Mouse (Mus musculus): Measurements from ENCODE around the gene Rarg.
A peak's percentile ranks its signal among the peaks of the same experiment; 100 is the strongest.

Rarg gene

DNA sequence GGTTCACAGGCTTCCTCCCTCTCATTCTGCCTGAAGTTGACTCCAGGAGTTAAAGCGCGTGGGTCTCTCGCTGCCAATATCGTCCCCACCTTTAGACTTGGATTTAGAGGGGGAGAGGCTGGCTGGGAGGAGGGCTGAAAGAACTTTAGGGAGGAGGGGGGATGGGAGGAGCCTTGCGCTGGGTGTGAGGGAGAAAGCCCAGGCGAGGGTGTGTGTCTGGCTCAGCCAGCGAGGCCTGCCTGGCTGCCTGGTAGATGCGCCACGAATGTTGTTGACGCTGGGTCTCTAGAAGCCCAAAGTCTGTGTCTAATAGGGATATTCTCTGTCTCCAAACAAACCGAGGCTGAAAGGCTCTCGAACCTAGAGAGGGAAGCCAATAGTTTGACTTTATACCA, 756 bp upstream of the Rarg start:
- DNase-seq (ENCODE audit: low read depth, low spot score), result no peak

DNA sequence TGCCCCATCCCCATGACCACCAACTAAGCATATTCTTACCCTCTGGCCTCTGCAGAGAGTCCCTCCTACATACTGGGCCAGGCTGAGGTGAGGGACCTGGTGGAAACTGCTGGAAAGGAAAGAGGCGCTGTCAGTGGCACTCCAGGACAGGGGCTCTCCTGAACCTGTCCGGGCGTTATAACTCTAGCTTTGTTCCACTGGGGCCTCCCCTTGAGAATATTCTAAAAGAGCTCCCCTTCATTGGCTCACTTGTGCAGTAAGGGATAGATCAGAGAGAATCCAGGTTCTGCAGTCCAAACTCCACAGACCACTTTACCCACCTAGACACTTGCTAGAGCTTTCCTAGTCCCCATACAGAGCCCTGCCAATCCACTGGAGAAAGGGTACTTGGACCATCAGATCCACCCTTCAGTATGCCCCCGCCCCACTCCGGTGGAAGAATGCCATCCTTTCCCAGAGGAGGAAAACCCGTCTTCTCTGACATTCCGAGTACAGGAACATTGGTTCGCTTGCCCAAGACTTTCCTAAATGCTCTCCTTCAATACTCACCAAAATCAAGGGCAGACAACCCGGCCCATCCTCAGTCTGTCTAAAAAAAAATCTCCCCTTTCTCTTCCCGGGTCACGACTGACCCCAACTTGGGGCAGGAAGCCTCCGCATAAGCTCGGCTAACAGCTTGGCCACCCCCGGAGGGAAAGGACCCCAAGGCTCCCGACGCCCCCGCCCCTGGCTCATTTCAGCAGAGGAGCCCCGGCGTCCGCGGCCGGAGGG, 701 bp downstream of the Rarg start:
- no peak for DNase-seq (ENCODE audit: low read depth, low spot score)

DNA sequence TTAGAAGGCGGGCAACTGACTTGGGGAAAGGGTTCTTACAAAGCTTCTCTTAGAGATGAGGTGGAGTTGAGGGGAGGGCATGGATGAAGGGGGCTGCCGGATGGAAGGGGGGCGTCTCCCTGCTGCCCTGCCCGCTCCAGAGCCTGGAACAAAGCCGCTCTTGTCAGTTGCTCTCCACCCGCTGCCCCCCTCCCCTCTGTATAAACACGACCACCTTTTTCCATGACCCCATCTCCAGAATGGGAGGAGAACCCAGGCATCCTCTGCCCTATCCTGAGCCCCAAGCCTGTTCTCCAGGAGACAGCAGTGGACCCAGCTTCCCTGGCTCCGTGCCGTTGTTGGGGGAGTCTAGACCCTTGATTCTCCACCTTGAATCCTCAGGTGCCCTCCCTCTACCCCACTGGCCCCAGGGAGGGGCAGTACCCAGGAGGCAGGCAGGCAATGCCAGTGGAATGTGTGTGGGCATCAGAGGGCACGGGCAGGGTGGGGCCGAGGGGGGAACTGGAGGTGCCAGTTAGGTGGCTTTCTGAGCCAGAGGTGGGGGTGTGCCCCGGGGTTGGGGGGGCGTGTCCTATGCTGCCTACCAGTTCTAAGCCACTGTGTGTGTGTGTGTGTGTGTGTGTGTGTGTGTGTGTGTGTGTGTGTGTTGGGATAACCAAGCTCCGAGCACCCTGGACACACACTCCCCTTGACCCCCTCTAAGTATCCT, 1.6 kb downstream of the Rarg start:
- no peak for DNase-seq (ENCODE audit: low read depth, low spot score)

DNA sequence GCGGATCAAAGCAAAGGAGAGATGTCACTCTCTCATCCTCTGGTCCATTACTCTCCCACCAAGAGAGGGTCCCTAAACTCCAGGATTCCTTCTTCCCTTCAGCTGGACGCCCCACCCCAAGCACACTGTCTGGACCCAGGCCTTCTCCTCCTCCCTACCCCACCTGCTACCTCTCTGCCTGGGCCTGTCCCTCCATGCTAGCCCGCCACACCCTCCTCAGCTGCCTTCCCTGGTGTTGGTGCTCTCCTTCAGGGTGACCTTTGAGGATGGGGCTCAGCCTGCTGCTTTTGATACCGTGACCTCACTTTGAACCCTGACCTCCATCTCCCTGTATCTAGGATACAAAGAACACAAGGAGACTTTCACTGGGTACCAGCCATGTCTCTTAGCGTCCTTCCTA, 6.8 kb downstream of the Rarg start:
- no peak for DNase-seq (ENCODE audit: low read depth, low spot score)

DNA sequence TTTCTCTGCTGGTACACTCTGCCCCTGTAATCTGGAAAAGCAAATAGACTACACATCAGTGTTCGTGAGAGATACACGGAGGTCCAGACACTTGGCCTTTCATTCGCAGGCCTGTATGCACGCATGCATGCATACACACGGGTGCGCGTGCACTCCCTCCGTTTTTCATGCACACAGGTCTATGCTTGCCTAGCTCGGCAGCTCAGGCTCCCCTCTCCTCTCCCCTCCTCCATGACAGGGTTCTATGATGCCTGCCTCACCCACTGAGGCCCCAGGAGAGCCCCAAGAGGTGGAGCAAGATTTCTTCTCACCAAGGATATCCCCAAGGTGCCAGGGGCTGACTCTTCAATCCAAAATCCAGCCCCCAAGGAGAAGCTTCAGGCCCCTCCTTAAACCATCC, 7.3 kb downstream of the Rarg start:
- no peak for DNase-seq (ENCODE audit: low read depth, low spot score)

DNA sequence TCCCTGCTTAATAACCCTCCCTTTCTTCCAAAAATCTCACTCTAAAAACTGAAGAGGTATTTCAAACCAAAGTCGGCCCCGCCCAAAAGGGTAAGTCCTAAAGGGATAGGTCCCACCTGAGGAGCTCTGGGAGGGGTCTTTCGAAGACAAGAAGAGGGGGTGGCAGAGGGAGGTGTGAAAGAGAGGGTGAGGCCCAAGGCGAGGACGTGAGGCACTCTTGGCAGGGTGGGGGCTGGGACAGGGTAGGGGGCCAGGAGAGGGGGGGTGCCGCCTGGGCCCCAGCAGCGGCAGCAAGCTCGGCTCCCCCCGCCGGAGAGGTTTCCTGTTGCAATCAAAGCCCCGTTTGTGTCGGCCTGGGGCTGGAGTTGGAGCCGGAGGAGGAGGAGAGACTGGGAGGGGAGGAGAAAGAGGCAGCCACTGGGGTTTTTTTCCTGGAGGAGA, 8.0 kb downstream of the Rarg start:
- no peak for DNase-seq (ENCODE audit: low read depth, low spot score)

DNA sequence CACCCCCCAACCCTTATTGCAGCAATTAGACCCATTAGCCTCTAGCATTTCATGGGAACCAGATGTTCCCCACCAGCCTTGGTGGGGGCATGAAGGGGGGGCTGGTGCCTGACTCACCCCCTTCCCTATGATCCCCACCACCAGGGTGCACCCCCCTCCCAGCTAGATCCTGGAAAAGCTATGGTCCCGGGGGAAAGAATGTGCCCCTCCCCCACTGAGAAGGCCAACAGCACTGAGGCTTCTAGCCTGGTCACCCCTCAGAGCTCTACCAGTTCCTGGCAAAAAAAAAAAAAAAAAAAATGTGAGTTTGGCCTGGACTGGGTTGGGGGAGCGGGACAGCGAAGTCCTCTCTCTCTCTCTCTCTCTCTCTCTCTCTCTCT, 8.5 kb downstream of the Rarg start:
- DNase-seq (ENCODE audit: low read depth, low spot score), result no peak

DNA sequence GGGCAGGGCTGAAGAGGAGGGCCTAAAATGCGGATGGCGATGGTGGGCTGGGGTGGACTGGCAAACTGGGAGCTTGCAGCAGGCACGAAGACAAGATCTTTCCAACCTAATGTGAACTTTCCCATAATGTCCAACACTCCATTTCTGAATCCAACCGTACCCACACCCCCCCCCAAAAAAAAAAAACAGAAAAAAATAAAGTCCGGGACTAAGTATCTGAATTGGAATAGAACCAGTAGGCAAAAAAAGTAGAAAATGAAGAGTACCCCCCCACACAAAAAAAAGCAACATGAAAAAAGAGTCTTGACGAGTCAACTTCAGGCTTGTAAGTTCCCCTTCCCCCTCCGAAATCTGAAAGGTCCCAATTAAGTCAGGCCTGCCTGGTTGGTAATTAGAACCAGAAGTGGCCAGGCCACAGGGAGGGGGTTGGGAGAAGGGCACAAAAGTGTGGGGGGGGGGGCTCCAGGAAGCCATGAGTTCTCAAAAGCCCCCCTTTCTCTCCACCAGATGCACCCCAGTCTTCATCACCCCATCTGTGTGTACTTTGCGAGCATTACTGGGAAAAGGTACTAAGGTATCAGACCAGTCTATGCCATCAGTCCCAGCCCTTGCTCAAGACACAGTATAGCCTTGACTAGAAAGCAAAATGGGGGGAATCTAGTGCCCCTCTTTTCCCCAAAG, 9.0 kb downstream of the Rarg start:
- DNase-seq (ENCODE audit: low read depth, low spot score), result no peak

DNA sequence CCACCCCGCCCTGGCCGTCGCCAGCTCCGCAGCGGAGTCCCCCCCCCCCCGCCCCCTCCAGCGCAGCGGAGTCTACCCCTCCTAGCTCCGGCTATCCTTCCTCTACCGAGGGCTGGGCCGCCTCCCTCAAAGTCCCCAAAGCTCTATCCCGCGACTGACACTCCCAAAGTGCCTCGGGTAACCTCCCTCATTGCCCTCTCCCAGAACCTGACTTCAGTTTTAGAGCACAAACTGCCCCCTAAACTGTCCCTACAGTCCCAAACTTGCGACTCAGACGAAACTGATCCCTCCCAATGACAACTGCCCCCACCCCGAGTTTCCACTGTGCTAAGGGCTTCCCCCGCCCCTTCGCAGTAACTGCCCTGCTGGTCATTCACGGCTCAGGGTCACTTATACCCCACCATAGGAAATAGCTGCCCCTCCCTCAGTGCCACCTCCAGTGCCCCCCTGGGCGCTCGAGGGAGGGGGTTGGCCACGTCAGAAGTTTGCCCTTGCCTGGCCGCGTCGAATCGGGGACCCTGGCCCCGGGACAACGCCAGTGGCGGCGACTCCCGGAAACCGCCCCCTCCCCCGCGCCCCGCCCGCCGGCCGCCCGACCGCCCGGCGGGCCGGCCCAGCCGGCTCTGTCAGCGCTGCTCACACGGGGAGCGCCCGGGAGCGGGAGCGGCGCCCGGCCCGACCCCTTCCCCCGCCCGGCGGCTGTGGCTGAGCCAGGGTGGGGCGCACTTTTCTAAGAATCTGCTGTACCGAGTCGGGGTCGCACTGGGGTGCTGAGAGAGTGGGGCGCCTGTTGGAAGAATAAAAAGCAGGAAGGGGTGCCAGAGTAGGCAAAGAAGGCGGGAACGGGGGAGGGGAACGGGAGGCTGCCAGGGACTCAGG, 9.8 kb downstream of the Rarg start:
- DNase-seq (ENCODE audit: low read depth, low spot score), result no peak

DNA sequence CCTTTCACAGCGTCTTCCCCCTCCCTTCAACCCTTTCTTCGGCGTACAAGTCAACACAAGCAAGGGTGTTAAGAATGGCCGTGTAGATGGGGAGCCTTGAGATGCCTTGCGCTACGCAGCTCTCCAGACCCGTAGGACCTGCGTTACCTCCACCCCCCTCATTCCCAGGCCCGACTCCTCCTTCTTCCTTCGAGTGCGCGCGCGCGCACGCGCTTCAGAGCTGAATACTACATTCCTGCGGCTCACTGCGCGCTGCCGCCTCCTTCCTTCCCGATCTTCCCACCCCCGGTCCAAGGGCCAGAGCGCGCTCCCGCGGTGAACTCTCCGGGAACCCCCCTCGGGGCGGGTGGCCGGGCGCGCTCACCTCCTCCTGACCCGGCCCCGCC, 10.5 kb downstream of the Rarg start:
- DNase-seq (ENCODE audit: low read depth, low spot score), result peak; percentile 93

DNA sequence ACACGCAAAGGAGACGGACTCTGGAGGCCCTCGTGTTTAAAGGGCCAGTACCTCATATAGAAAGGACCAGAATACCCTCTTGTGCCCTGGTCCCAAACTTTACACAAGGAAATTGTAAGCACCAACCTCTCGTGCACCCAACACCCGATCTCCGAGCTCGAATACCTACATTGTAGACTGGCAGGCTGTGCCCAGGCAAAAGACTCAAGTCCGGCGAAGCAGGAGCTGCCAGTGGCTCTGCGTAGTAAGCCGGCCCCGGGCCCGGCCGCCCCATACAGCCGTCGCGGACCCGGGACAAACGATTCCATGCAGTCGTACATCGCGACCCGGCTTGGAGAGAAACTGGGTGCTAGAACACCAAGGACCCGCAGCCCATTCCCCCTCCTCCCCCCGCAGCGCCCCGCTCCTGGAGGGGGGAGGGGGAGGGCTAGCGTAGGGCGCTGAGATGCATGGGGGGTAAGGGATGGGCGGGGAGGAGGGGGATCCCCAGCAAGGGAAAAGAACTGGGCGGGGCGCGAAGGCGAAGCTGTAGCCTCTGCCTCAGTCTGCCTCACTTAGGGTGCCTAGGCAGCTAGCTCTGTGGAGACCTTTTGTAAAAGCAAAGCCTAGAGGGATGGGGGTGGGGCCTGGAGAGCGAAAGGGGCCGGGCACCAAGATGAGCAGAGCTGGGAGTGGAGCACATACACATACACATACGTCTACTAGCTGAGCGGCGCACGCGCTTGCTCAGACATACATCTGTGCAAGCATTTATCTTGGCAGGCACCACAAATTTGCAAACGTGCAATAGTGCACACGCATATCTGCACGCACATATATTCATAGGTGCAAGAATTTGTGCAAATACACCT, 11.2 kb downstream of the Rarg start:
- peak; percentile 52 for DNase-seq (ENCODE audit: low read depth, low spot score)

DNA sequence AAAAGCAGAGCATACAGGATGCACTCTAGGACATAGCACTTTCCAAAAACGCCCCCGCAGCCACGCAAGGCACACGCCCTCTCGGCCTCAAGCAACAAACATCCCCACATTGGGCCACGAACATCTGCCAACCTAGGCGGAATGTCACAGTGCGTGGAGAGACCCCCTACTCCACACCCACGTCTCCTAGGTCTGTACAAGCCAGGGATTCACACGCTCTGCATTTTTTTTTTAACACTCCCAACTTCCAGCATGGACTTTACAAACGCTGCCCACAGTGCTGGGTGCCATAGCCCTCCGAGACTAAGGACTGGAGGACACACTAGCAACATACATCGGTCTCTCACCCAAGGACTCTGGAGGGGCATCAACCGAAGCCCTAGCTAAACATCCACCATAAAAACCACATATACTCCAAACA, 11.8 kb downstream of the Rarg start:
- DNase-seq (ENCODE audit: low read depth, low spot score), result no peak

DNA sequence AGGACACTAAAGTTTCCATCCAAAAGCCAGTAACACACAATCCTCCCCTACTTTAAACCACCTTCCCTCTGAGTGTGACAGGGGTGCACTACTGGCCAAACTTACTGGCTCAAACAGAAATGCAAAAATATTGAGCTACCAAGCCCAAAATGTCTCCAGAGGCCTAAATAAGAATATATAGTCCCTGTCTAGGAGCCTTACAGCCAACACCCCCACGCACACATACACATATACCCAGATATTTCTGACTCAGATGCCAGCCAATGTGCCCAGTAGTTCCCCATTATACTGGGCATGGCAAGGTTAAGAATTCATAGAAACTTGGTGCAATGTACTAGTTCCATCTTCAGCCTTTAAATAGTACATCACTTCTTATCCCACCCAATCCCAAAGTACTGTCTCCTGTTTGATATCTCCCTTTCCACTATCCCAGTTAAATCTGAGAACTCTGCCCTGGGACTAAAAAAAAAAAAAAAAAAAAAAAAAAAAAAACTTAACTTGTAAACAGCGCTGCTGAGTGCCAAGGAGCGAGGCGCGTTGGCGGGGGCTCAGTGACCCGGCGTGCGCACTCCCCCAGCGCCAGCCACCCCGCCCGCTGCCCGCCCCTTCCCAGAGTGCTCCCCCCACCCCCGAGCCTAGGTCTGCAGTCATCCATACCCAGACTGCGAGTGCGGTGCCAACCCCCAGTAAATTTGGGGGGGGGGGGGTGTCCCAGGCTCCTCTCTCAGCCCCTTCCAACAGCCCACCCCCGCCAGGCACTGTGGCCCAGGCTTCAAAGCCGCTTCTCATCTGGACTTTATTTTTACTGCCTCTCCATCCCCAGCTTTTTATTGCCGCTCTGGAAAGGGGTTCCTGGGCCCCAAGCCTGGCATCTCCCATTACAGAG, 12.8 kb downstream of the Rarg start:
- DNase-seq (ENCODE audit: low read depth, low spot score), result no peak

DNA sequence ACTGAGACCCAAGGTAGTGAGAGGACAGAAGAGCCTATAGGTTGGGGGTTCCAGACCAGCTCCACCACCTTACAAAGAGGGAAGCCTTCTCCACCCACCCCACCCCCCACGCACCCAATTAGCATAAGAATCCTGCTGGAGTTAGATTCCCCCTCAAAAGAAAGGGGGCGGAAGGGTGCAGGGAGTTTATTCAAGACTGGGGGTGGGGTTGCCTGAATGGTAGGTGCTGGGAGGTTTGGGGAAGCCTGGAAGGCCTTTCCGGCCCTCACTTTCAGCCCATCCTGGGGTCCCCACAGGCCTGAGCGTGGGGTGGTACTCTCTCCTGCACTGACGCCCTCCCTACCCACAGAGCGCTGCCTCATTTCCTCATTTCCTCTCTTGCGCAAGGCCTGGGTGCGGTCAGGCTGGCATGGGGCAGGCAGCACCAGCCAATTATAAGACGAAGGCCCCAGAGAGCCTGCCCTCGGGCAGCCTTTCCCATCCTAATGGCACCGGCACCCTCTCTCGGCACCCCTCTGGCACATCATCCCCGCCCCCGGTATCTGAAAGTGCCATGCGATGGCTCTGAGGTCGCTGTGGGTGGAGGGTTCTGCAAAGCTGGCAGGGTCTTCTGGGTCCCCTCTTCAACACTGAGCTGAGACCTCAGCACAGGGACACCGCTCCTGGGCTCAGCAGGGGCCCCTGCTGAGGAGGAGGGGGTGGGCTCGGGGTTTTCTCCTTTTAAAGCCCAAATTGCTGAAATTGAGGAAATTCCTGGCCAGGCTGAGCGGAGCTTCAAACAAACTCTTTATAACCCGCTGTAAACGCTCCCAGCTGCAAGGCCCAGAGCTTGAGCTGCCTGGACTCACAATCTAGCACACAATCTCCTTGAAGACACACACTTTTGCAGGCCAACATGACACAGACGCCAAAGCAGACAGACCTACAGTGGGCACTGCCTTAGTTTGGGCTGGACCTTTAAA, 13.8 kb downstream of the Rarg start:
- no peak for DNase-seq (ENCODE audit: low read depth, low spot score)

DNA sequence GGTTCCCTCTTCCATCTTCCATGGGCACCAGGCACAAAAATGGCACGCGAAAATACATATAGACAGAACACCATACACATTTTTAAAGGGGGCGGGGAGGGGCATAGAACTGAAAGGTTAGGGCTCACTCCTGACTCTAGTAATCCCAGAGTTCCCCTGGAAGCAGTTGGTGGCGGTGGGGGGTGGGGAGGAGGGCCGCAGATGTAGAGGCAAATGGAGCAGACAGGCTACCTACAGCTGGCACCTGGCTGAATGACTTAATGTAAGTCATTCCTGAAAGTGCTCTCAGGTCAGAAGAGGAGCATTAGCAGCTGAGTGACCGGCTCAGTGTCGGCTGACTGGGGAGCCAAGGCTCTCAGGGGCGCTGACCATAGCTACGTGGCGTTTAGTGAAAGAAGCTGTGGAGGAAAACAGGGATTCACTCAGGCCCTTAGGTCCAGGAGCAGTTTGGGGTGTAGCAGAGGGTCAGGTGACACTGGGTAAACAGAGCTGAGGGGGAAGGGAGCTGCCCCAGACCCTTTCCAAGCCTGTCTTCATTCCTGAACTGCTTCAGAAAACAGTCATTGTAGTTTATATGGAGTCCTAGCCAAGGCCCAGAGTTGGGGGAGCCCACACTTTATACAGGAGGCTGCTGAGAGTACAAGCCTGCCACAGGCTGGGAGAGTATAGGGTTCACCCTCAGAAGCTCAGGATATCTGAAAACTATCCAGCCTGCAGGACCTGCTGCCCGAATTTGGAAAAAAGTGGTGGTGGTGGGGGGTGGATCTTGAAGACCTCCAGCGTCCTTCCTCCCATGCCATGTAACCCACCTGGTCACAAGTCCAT, 14.7 kb downstream of the Rarg start:
- no peak for DNase-seq (ENCODE audit: low read depth, low spot score)

DNA sequence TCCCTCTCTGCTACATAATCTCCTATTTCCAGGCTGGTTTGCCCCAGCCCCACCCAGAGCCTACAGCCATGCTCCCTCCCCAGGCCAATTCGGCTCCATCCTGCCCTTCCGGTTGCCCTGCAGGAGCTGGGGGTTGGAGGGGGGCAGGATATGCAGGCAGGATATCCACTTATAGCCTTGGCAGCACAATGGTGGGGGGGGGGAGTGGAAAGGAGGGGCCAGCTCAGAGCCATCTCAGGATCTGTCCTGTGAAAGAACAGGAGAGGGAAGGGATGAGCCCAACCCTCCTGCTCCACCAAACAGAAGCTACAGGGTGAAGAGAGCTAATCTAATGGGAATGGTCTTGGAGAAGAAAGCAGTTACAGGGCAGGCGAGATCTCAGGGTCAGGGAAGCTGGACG, 16.7 kb downstream of the Rarg start:
- DNase-seq (ENCODE audit: low read depth, low spot score), result no peak

DNA sequence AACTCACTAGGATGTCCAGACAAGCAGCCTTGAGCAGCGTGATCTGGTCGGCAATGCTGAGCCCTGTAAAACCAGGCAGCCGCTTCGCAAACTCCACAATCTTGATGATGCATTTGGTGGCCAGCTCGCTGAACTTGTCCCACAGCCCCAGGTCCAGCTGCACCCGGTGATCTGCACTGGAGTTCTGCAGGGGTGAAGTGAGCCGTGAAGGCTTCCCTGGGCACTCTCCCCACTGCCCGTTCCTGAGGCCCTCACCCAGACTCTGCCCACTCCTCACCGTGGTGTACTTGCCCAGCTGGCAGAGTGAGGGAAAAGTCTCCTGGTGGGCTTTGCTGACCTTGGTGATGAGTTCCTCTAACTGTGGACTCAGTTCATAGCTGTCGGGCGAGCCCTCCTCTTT, 17.5 kb downstream of the Rarg start:
- DNase-seq (ENCODE audit: low read depth, low spot score), result no peak

DNA sequence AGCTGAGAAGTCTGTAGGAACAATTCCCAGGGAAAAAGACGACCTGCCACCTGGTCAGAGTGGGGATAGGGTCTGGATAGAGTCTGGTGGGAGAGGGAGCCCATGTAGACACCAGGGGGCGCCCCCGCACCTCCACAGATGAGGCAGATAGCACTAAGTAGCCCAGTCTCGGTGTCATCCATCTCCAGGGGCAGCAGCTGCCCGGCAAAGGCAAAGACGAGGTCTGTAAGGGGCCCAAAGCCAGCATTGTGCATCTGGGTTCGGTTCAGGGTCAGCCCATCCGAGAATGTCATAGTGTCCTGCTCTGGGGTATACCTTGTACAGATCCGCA, 18.1 kb downstream of the Rarg start:
- peak; percentile 67 for DNase-seq (ENCODE audit: low read depth, low spot score)

All from embryo, embryonic 11.5 days (tissue).